Mouse (Mus musculus) forelimb bud, embryonic 11.5 days (tissue): ENCODE results near the gene Cbx7.
A peak's percentile ranks its signal among the peaks of the same experiment; 100 is the strongest.

ENCODE experiments used
- DNase-seq: peaks from one replicate; pipeline ENCODE4 v3.0.0-alpha.2; 2012; ENCODE audit warnings: low read depth, low spot score

Gene Cbx7

DNA sequence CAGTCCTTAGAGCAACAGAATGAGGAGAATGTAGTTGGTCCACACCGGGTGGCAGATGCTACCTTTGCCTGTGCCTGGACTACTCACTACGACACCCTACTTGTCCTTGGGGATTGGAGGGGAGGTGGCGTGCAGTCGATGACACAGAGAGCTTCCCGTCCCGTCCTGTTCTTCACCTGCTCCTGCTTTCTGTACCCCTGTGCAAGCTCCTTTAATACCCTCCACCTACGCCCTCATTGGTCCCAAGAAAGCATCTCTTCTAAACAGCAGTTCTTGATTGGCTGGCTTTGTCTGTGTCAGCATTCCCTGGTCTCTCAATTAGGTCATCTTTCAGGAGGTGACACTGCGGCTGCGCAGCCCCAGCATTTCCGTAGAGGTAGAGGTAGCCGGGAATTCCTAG is at the start of gene Cbx7:
TSS of gene Cbx7 (minus strand) at position 180 of the 400 bp plus-strand sequence.
- DNase-seq, result no peak

DNA sequence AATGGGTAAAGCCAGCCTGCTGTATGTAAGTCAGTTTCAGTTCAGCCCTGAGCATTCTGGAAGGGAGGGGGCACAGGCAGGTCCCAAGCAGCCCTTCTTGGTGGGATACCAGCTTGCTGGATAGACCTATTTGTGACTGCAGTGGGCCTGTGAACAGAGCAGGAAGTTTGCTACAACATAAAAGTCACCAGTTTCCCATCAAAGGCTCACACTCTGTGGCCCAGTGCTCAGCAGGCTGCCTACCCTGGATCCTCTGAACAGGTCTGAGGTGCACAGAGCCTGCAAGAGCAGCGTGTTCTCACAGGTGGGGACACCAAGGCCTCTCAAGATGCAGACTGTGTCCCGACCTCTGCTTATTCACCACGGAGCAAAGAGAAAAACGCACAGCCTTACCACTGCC is 49.6 kb upstream of the Cbx7 start:
- DNase-seq, result no peak

DNA sequence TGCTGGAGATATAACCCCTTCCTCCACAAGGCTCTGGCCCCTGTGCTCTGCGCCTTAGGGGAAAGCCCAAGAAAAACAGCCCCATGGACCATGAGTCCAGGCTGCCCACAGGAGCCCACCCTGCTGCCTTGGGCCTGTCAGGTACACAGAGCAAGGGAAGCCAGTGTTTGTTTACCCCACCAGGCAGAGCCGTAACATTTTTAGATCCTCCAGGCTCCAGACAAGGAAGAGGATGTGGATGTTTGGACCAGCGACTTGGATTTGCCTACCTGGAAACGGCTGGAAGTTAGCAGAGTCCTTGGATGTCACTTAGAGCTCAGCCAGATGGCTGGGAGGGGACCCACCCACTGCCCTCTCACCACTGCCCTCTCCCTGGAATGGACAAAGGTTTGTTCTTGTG is 48.7 kb upstream of the Cbx7 start:
- DNase-seq, result no peak

DNA sequence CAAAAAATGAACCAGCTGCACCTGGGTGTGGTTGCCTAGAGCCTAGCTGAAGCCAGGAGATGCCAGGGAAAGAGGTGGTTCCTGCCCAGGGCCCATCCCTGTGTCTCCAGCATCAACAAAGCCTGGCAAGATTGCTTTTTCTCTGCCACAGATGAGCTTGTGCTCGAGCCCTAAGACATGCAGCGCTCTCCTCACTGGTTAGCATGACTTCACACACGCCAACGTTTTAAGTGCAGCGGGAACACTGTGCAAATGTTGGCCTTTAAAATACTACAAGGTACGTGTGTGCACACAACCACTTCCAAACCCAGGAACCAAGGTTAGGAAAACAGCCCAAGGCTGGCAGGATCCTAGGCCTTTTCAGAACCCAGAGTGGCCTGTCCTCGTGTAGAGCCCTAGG is 48.3 kb upstream of the Cbx7 start:
- DNase-seq, result no peak

DNA sequence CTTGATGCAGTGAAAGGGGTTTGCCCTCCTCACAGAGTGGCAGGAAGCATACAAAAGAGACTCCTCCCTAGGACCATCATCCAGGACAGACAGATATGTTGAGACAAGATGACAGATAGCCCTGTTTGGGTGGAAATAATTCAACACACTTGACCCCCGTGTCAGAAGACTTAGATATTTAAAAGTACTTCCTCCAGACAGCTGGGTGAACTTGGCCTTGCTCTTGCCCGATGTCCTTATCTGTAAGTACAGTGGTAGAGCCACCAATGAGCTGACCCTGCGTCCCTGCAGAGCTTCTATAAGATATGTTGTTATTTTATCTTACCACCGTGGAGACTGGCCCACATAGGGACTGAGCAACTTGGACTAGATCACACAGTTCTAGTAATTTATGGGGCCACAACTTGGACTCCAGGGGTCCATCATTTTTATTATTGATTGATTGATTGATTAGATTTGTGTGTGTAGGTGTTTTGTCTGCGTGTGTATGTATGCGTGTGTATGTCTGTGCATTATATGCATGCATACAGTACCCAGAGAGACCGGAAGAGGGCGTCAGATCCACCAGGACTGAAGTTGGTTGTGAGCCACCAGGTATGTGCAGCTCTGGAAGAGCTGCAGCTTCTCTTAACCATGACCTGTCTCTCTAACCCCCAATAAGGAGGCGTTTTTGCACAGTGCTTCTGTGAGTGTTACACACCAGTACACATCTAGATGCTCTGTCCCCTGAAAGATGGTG is 45.8 kb upstream of the Cbx7 start:
- no peak for DNase-seq

DNA sequence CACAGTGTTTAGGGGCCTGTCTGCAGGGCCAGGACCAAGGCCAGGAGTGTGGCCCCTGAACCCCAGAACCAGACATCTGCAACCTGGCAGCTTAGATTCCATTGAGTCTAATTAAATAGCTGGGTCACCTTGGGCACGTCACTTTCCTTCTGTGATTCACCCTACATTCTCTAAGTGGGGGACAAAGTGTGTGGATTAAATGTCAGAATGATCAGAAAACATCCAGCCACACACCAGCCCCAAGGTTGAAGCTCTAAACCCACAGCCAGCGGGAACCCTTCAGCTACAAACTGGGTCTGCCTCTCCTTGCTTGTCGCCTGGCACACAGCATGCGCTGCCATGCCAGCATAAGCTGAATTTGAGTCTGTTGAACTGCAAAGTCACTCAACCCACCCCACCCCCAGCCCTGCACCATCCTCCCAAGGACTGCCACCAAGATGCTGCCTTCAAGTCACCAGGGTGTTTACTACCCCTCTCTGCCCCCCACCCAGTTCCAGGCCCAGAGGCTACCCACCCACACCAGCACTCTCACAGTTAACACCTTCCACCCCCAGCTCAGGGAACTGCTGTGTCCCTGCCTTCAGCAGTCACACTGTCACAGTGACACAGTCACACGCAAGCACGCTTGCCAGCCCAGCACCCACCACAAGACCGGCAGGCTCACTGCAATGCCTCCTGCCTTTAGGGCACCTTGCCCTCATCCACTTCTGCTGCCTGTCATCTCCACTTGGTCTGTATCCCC is 44.5 kb upstream of the Cbx7 start:
- no peak for DNase-seq

DNA sequence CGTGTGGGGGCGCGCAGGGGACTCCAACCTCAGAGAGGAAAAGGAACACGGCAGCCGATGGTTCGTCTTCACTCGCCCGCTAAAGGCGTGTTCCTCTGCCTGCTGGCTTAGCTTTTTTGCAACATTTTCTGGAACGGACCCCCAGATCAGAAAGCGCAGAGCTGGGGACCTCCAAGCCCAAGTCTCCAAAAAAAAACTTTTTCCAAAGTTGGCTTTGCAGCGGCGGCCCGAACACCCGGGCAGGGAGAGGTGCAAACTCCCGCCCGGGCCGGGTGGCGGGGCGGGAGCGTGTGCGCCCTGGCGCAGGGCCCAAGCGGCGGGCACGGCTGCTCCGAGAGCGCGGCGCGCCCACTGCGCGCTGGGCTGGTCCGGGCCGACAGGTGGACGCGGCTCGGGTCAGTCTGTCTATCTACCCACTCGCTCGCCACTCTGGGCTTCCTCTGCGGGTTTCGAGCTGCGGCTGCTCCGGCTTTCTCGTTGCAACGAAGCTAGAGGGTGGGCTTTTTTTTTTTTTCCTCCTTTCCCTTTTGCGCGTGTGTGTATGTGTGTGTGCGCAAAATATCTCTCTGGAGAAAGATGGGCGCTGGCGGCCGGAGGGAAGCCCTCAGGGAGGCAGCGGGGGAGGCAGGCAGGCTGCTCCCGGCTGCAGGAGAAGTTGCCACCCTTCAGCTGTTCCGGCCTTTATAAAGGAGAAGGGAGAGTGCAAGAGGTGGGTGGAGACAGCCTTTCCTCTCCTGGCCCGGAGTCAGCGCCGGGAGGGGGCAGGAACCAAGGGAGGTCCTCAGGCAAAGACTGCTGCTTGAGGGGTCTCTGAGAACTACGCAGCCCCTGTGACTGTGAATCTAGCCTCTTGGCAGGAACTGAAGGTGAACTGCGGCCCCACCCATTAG is 43.6 kb upstream of the Cbx7 start, which contains the start of gene Pdgfb:
TSS of gene Pdgfb (minus strand) at position 657 of the 890 bp plus-strand sequence.
- DNase-seq, result no peak

DNA sequence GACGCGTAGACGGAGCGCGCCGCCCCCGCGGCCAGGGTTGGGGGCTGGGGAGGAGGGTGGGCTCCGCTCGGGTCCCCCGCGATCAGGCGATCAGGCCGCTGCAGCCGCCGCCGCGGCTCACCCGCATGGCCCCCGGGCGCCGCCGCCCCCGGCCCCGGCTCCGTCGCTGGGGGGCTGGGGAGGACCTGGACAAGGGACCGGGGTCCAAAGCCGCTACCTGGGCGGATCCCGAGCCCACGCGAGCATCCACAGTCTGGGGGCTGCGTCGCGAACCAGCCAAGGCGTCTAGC is 43.1 kb upstream of the Cbx7 start:
- DNase-seq, result no peak

DNA sequence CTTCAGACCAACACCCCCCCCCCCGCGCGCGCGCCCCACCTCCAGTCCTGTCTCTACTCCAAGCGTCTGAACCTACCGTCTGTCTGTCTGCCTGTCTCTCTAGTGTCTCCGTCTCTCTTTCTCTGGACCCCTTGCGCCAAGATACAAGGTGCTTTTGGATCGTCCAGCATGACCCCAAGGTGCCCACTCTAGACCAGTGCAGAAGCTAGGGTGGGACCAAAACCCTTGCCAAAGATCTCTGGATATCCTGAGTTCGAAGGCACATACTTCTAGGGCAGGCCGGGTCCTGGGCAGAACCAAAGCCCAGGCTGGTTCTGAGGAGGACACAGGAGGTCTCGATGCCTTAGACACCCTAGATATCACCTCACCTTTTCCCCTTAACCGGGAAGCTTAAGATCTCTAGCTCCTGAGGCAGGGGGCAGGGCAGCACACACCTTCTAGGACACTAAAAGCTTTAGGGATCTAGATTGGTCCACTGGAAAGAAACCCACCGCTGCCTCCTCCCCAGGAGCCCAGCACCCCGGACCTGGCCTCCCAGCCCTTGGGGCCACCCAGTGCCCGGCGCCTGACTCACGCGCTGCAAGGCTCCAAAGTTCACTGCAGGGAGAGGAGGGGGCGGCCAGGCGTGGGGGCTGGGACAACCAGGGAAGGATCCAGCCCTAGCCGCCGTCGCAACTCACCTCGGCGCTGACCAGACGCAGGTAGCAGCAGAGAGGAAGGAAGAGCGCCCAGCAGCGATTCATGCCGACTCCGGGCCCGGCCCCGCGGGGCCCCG is 42.5 kb upstream of the Cbx7 start:
- DNase-seq, result no peak

DNA sequence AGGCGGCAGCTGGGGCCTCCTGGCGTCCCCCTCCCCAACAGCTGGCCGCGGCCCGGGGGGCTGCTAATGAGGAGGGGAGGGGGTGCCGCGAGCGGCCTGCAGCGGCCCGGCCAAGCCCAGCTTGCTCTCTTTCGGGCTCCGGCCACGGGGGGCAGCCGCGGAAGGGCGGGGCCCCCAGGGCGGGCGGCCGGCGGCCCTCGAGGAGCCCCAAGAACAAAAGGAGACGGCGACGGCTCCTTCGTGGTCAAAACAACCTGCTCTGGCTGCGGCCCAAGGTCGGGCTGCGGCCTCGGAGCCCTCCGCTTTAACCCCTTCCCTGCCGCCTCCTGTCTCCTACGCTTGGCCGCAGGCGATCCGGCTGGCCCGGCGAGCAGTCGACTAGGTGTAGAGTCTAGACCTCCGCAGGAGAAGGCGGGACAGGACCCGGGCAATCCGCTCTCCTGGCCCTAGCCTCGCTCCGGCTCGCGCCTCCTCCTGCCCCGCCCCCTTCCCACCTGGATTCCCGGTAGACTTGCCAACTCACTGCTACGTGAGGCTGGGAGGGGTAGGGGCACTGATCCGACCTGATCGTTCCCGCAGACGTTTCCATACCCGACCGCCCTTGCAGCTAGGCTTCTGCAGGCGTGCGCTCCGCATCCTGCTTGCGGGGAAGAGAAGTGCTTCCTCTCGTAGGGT is 41.7 kb upstream of the Cbx7 start:
- DNase-seq, result peak; percentile 37

DNA sequence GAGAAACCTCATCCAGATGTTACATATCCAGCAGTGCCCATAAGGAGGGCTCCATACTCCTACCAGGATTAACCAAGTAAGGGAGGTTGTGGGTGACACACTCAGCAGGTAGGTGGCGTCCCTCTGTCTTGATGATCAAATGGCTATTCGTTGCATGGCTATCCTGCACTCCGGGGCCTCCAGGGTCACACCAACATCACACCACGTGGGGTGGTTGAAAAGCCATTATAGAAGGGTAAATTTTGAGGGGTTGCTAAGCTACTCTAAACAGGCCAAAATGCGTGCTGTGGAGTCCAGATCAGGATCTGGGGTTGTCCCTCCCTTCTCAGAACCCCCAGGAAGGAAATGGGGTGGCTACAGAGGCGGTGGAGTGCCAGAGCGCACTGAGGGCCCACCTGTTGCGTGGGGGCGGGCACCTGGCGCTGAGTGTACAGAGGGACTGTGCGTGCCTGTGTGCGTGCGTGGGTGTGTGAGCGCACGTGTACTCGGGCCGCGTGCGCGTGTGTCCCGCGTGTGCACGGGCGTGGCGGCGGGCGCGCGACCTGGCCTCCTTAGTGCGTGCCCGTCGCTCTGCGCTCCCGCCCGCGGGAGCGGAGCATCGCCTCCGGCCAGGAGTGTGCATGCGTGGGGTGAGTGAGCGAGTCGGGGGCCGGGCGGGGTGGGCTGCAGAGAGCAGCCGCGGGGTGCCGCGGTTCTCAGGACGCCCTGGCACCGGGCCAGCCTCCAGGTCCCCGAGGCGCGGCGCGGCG is 41.0 kb upstream of the Cbx7 start:
- no peak for DNase-seq

DNA sequence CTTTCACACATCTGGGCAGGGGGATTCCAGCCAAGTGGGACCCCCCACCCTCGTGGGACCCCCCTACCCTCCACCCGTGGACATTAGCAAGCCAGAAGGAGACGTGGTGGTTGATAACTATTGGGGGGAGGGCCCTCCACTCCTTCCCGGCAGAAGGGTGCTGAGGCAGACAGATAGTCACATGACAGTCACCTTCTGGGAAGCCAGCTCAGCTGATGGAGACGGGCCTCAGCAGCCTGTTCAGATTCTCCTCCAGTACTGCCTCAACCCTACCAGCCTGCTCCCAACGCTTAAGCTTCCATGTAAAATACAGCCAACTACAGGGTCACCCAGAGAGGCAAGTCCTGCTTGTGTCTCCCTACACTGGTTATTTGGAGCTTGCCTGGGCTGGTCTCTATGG is 40.3 kb upstream of the Cbx7 start:
- DNase-seq, result no peak

DNA sequence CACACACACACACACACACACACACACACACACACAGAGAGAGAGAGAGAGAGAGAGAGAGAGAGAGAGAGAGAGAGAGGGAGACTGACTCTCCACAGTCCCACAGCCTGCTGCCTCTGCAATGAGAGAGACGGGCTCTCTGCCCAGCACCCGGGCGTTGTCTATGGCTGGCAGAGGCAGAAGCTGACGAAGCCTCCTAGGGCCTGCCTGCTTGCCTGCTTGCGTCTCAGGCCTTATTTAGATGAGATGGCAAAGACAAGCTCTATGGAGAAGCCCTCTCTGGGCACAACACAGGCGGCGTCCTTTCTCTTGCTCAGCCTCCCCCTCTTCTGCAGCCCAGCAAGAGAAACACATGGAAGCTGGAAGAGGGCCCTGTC is 39.3 kb upstream of the Cbx7 start:
- no peak for DNase-seq

DNA sequence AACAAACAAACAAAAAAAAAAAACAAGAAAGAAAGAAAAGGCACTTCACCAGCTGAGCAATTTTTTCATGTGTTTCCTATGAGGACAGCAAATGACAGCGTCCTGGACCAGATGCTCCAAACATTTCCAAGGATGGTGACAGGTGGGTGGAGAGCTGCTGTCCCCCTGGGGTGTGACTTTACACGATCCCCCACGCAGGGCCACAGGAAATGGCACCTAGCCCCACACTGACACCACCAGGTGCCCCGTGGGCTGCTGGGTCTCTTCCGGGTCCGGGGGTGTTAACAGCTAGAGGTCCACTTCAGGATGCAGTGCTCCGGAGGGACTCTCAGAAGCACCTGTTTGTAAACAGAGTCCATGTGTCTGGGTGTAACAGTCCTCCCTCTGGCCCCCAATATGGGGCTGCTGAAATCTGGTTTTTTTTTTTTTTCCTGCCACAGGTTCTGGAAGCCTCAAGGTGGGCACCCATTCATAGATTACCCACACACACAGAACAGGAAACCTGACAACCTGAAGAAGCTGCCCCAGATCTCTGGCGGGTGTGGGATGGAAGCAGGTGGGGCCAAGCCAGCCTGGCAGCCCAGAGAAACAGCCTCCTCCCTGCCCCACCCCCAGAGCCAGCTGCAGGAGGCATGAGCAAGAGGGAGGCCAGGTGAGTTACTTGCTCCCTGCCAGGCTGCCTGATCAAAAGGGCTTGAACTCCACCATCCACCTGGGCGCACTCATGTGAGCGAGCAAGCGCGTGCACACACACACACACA is 38.7 kb upstream of the Cbx7 start:
- DNase-seq, result no peak

DNA sequence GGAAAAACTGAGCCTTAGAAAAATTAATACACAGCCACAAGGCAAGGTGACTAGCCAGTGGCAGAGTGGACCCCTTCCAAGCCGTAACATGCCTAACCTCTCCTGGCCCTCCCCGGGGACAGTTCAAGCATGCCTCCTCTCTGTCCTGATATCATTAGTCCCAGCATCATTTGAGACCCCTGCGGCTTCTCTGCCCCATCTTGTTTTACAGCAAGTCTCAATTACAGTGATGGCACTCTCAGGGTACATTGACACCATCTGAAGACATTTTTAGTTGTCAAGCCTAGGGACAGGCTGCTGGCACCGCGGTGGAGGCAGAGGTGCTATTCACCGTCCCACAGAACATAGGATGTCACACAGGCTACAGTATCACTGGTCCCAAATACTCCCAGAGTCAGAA is 37.5 kb upstream of the Cbx7 start:
- no peak for DNase-seq

DNA sequence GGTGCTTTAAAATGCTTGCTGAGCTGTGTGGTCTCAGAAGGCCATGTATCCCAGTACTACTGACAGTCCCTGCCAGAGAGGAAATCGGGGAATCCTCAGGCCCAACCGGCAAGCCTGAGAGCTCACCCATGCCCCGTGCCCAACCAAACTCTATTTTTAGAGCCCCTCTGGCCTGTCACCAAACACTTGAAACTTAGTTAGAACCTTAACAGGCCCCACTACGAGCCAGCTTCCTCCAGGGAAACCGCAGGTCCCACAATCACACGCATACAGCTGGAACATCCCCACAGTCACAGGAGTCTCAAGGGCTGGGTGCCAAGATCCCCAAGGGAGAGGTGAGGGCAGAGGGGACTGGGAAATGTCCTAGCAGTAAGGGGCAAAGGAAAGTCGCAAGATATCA is 35.2 kb upstream of the Cbx7 start:
- no peak for DNase-seq

DNA sequence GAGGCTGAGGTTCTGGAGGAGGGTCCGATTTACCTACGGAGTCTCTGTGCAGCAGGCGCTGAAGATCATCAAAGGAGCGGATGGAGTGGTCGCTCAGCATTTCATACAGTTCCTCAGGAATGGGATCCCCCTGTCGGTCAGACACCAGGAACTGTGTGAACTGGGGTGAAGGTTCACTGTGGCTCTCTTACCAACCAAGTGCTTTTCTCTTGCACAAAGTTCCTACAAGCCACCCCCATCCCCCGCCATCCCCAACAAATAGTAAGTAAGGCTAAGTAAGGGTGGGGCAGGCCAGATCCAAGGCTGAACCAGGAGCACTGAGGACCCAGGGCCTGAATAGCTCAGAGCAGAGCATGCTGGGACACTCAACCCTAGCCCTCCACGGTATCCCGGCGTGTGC is 34.5 kb upstream of the Cbx7 start:
- DNase-seq, result no peak

DNA sequence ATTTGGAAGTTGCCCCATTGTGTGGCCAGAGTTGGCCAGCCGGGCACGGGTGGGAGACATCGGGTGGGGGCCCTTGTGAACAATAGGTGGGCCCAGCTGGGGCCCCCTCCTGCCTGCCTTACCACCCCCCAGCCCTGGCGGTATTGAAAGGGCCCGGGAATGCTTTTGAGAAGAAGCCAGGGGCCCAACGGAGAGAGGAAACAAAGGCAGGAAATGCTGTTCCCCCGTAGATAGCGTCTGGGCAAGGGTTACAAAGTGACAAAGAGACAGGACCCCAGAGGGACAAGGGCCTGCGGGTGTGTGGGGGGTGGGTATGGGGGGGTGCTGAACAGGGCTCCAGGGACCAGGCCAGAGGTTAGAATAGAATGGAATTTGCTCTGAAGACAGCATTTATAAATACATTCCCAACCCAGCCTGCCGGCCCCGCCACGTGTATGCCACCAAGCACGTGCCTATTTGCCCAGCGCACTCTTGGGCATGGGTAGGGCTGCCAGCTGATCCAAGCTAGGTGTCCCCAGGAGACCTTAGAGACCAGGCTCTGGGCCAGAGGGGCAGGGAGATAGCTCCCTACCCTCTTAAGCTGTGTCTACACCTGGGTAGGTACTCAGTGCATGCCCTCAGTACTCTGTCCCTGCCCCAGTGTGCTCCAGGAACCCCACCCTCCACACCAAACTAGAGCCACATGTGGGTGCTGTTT is 33.9 kb upstream of the Cbx7 start:
- DNase-seq, result no peak

DNA sequence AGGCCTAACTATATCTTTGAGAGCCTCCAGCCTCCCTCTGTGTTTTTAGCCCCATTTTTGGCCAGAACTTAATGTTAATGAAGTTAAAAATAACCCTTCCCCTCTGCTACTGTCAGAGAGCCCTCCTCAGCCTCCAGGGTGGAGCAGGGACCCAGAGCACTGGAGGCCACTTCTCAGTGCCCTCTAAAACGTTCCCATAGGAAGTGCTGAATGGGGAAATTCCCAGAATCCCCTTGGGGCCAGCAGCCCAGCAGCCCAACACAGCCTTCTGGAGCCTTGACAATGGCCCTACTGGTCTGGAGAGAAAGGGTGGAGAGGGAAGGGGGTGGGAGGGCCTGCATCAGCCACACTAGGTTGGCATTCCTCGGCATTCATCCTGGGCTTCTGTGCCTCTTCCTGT is 32.7 kb upstream of the Cbx7 start:
- no peak for DNase-seq
